Mouse (Mus musculus) ES-Bruce4 (cell line): ENCODE data around the gene Stt3a. TPM values are rescaled to one million over a fixed set of nuclear protein-coding genes. Genes with fewer than 3 reads are reported as not detected.

Experiments used
- H3K27ac ChIP-seq: 2 replicates; pipeline ENCODE4 v1.5.1; 2012; ENCODE audit warnings: low read length, inconsistent platforms; ENCODE audit not compliant: insufficient read depth
- H3K27me3 ChIP-seq: 2 replicates; pipeline ENCODE4 v1.6.1; 2012; ENCODE audit warnings: mild to moderate bottlenecking, low read length, inconsistent platforms; ENCODE audit not compliant: control insufficient read depth, poor library complexity, insufficient read depth, severe bottlenecking
- H3K36me3 ChIP-seq: 2 replicates; pipeline ENCODE4 v1.6.1; 2012; ENCODE audit warnings: inconsistent platforms, mild to moderate bottlenecking, low read length, moderate library complexity; ENCODE audit not compliant: control insufficient read depth, poor library complexity, insufficient read depth, severe bottlenecking
- H3K4me1 ChIP-seq: one replicate; pipeline ENCODE4 v1.8.1; 2011; ENCODE audit warnings: low read length; ENCODE audit not compliant: control insufficient read depth, insufficient read depth
- H3K4me3 ChIP-seq: 2 replicates; pipeline ENCODE4 v1.5.1; 2011; ENCODE audit warnings: low read depth, mild to moderate bottlenecking, low read length
- H3K9ac ChIP-seq: 2 replicates; pipeline ENCODE4 v1.6.1; 2012; ENCODE audit warnings: low read depth, mild to moderate bottlenecking, inconsistent platforms; ENCODE audit not compliant: poor library complexity, severe bottlenecking
- H3K9me3 ChIP-seq: replicated peaks from 2 replicates; pipeline ENCODE4 v1.6.1; 2012; ENCODE audit warnings: mild to moderate bottlenecking, low read length, inconsistent platforms; ENCODE audit not compliant: control insufficient read depth, poor library complexity, insufficient read depth, severe bottlenecking
- CTCF ChIP-seq: IDR thresholded peaks from one replicate; pipeline ENCODE4 v1.8.1; 2011; ENCODE audit warnings: low read depth, low read length
- EP300 ChIP-seq: IDR thresholded peaks from 2 replicates; pipeline ENCODE4 v1.6.1; 2011; ENCODE audit warnings: low read depth, low read length; ENCODE audit not compliant: insufficient read depth
- POLR2A ChIP-seq: IDR thresholded peaks from one replicate; pipeline ENCODE4 v1.8.1; 2011; ENCODE audit warnings: low read length; ENCODE audit not compliant: insufficient read depth
- polyA plus RNA-seq: library from polyadenylated mRNA; stranded (reverse); fragments of >200 nt; gene quantifications from 2 replicates; pipeline ENCODE4 v1.2.4, GENCODE M21; 2011; ENCODE audit warnings: low read depth; ENCODE audit not compliant: missing spikeins, insufficient read depth, insufficient read length

Stt3a gene
- polyA plus RNA-seq, 1 experiment, result 365 TPM

GRCm38 (mm10) chr9:36794487-36794886, 27.0 kb upstream of the Stt3a start:
- no peaks in the 10 kb centered on the region for H3K27me3 ChIP-seq
- H3K27ac ChIP-seq, result peak overlapping the region; percentile 41
- no peaks in the 10 kb centered on the region for H3K9me3 ChIP-seq
- peaks cover 40% of the 10 kb centered on the region for H3K36me3 ChIP-seq
- H3K4me1 ChIP-seq, result no peaks in the 10 kb centered on the region
- peak; percentile 78; the same call in 1 of the 2 replicates for TF ChIP-seq EP300
- TF ChIP-seq POLR2A, result no peak
- H3K9ac ChIP-seq, result peak overlapping the region; percentile 99; the same call in 1 of the 2 replicates
- peak overlapping the region; percentile 53 for H3K4me3 ChIP-seq

DNA sequence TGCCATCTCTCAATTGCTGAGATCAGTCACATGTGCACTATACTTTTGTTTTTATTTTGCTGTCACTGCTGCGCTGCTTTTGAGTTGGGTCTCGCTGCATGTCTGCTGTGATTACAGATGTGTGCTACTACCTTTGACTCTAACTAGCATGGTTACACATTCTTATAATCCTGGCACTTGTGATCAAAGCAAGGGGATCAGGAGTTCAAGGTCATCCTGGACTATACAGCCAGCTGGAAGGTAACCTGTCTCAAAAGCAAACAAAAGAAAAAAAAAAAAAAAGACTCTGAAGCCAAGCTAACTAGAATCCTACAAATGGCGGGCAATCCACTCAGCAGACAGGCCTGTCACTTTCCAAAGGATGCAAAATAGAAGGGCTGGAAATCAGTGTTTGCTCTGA, 24.7 kb upstream of the Stt3a start:
- Histone ChIP-seq H3K9me3 (no peaks in the 10 kb centered on the region), H3K27me3 (no peaks in the 10 kb centered on the region), H3K36me3 (peaks cover 63% of the 10 kb centered on the region), H3K9ac (no peak overlapping the region), H3K4me3 (no peak overlapping the region), H3K27ac (peak overlapping the region; percentile 22; the same call in 1 of the 2 replicates), H3K4me1 (no peaks in the 10 kb centered on the region)
- TF ChIP-seq POLR2A, result no peak
- TF ChIP-seq CTCF, result no peak
- no peak for TF ChIP-seq EP300

DNA sequence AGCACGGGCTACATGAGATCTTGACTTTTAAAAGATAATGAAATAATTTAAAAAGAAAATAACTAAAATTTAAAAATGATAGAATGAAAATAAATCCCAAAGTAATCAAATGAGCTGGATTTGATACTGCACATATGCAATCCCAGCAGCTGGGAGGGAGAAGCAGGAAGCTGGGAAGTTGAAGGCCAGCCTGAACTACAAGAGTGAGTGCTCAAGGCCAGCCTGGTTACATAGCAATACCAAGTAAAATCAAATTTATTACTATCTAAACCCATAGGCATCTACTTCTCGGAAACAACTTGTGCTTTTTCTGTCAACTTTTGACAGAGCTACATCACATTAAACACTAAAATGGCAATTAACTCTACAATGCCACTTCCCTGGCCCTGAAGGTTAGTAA, 16.4 kb upstream of the Stt3a start:
- H3K4me3 ChIP-seq, result no peak overlapping the region
- no peaks in the 10 kb centered on the region for H3K27me3 ChIP-seq
- H3K9me3 ChIP-seq, result no peaks in the 10 kb centered on the region
- TF ChIP-seq CTCF, result no peak
- H3K9ac ChIP-seq, result no peak overlapping the region
- no peak overlapping the region for H3K27ac ChIP-seq
- no peaks in the 10 kb centered on the region for H3K4me1 ChIP-seq
- peaks cover 94% of the 10 kb centered on the region for H3K36me3 ChIP-seq

GRCm38 (mm10) chr9:36769048-36769413, 1.6 kb upstream of the Stt3a start:
- Histone ChIP-seq H3K36me3 (peaks cover 8% of the 10 kb centered on the region), H3K9me3 (no peaks in the 10 kb centered on the region), H3K27me3 (no peaks in the 10 kb centered on the region), H3K4me3 (no peak overlapping the region), H3K4me1 (no peaks in the 10 kb centered on the region), H3K9ac (peak overlapping the region; percentile 85; the same call in 1 of the 2 replicates), H3K27ac (no peak overlapping the region)
- TF ChIP-seq POLR2A (no peak), EP300 (no peak), CTCF (no peak)

- Histone ChIP-seq H3K4me1 (no peaks in the 10 kb centered on the region), H3K27me3 (no peaks in the 10 kb centered on the region), H3K36me3 (peaks cover 12% of the 10 kb centered on the region), H3K9ac (peak overlapping the region; percentile 85), H3K9me3 (no peaks in the 10 kb centered on the region), H3K27ac (peak overlapping the region; percentile 62), H3K4me3 (peak overlapping the region; percentile 87)
- TF ChIP-seq CTCF (no peak), EP300 (no peak), POLR2A (no peak)
Measured at GRCm38 (mm10) chr9:36768156-36769047, 923 bp upstream of the Stt3a start.

GRCm38 (mm10) chr9:36764378-36764777, 3.1 kb downstream of the Stt3a start:
- H3K4me1 ChIP-seq, result no peaks in the 10 kb centered on the region
- no peak overlapping the region for H3K9ac ChIP-seq
- H3K27ac ChIP-seq, result no peak overlapping the region
- no peaks in the 10 kb centered on the region for H3K9me3 ChIP-seq
- H3K4me3 ChIP-seq, result no peak overlapping the region
- H3K36me3 ChIP-seq, result peaks cover 42% of the 10 kb centered on the region
- H3K27me3 ChIP-seq, result no peaks in the 10 kb centered on the region
- TF ChIP-seq POLR2A (no peak), CTCF (no peak), EP300 (no peak)
